Mouse (Mus musculus): ENCODE measurements around the gene Cdc5l.
"Not testable (repeated sequence)": the region's sequence is repeated elsewhere in the genome, so short reads cannot be mapped to it uniquely, and the experiment has no call there.

Cdc5l gene

DNA sequence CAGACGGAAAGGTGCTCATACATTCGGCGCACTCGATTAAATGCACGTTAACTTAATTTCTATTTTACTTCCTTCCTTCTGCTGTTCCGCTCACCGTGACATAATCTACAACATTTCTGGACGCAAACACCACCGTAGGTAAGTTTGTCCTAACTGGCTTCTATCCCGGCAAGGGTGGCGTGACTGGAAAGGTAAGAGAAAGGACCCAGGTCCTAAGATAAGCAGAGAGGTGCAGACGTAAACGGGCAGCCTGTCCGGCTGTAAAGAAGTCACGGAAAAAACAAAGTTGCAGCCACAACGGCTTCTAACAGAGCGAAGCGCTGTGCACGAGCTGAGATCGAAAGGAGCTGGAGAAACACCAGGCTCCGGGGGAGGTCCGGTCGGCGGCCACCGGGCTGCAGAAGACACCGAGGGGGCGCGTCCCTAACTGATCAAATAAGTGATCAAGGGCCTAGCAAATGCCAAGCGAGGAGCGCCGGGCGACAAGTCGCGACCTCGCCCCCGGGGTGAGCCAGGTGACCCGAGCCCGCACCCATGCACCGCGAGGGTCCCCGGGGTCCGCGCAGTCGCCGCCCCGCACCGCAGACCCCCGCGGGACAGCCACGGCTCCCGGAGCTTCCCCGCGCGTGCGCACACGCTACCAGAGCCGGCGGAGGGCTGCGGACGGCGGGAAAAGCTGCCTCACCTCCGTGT is 685 bp downstream of the Cdc5l start:
- no peak for DNase-seq

DNA sequence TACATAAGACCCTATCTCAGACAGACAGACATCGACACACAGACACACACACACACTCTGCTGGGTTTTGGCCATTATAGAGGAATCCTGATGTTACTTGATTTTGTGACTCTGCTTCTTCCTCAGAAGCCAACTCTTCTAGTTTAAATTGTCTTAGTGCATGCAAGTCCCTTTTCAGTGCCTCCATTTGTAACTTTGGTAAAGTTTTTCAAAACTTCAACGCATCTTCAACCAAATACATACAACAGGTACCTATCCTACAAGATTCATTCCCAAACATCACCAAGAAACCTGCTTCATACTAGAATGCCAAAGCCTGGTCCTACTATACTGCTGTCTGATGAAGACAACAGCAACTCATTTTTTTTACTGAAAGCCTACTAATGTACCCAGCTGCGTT is 1.5 kb downstream of the Cdc5l start:
- DNase-seq, result no peak

- DNase-seq, result no peak
Observed at GRCm38 (mm10) chr17:45417387-45417786, 16.1 kb downstream of the Cdc5l start.

- not testable (repeated sequence) for DNase-seq
Observed at GRCm38 (mm10) chr17:45411617-45412016, 21.9 kb downstream of the Cdc5l start.

DNA sequence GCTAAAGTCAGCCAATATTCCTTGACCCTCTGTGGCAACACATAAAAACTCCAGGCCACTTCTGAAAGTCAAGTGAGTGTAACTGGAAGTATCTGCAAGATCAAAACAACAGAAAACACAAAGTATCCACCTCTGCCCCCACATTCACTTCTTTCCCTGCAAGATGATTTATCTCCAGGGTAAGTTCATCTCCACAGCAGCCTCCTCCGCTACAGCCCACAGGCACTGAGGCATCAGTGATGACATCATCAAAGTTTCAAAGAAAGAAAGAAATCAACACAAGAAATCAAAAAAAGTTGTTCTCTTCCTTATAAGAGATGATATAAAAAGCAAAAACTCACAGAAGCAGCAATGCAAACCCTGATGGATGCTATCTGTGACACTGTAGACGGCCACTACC is 24.8 kb downstream of the Cdc5l start:
- no peak for DNase-seq

GRCm38 (mm10) chr17:45406281-45406680 is 27.3 kb downstream of the Cdc5l start:
- no peak for DNase-seq

- peak in 1 of 2 experiments; percentile 38 for DNase-seq
Observed at GRCm38 (mm10) chr17:45403207-45403606, 30.3 kb downstream of the Cdc5l start.

GRCm38 (mm10) chr17:45402601-45403000 is 30.9 kb downstream of the Cdc5l start:
- DNase-seq, result no peak

DNA sequence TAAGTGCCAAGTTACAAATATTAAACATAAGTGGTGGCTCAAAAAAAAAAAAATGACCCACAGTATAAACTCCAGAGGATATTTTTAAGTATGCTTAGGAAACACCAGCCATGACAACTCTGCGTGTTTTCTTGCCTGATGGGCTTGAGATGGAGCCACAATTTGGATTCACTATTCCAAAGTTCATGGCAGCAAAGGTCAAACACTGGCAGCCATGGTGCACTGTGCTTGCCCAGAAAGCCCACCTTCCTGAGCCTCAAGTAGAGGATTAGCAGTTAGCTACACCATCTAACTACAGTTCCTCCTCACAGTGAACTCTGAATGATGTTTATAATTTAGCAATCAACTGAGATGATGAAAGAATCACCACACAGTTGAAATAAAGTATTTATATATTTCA is 31.4 kb downstream of the Cdc5l start:
- no peak for DNase-seq

DNA sequence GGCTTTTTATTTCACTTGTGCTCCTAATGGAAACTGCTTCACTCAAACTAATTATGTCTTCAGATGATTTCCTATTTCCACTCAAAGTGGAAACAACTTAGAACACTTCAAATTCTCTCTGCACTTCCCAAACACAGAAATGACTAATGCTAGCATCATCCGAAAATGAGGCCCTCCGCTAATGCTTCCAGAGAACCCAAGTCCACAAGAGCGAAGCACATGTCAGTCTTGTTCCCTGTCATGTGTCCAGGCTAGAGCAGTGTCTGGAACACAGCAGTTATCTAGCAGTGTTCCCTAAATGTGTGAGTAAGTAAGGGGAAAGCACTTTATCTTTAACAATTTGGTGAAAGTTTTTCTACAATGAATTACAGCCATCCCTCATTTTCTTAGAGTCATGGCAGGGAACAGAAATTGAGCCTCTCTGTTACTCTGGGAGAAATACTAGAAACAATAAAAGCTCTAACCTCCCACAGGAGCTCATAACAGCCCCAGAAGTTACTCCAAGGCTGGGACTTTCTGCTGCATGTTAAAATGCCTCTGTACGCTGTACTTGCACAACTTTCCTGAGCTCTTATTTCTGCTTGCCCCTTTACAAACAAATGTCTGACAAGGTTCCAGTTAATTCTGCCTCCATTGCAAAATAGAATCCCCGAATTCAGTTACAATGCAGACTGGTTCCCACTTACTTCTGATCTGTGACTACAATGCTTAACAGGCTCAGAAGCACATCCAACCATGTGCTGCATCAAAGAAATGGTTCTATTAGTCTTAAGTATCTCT is 32.2 kb downstream of the Cdc5l start:
- no peak for DNase-seq

- DNase-seq, result no peak
Observed at GRCm38 (mm10) chr17:45398021-45398420, 35.5 kb downstream of the Cdc5l start.

DNA sequence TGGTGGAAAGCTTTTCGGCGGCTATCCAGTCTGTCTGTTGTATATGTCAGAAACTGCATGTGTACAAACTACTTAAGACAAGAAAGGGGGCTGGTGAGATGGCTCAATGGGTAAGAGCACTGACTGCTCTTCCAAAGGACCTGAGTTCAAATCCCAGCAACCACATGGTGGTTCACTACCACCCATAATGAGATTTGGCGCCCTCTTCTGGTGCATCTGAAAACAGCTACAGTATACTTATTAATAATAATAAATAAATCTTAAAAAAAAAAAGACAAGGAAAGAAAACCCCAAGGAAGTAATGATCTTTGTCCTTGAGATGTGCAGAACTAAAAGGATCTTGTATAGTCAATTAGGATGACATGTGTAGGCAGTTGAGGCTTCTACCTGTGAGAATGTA is 36.0 kb downstream of the Cdc5l start:
- no peak for DNase-seq

- no peak for DNase-seq
Observed at GRCm38 (mm10) chr17:45394612-45395011, 38.9 kb downstream of the Cdc5l start.

- DNase-seq, result no peak
Observed at GRCm38 (mm10) chr17:45393765-45394164, 39.8 kb downstream of the Cdc5l start.

DNA sequence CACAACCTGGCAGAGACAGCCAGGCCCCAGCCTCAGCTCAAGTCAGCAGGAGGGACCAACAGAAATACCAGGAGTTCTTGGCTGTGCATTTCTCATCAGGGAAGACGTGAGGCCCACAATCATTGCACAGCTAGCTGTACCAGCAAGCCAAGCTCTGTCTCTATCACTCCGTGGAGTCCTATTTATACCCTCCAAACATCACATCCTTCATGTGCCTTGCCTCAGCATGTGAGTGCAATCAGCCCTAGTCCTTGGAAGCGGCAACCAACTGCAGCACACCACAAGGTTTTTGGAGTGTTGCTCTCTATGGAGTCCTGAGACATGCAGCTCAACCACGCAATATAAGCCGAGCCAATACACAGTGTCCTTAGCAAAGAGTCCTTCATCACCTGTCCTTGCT is 43.6 kb downstream of the Cdc5l start:
- DNase-seq, result no peak

DNA sequence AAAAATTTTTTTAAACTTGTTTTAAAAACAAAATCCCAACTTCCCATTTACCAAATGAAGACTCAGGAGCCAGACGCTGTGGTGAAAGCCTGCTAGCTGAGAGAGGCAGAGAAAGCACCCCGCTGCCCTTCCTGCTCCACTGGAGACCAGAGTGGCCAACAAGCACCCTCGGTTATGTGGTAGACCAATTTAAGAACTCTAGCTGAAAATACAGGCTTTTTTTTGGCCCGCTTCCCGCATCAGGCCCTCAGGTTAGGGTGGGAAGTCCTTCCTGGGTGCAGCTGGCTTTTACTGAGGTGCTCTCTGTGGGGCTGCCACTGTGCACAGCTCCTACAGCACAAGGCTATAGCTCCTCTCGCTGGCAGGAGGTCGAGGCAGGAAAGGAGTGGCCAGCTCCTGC is 46.6 kb downstream of the Cdc5l start:
- no peak for DNase-seq

DNA sequence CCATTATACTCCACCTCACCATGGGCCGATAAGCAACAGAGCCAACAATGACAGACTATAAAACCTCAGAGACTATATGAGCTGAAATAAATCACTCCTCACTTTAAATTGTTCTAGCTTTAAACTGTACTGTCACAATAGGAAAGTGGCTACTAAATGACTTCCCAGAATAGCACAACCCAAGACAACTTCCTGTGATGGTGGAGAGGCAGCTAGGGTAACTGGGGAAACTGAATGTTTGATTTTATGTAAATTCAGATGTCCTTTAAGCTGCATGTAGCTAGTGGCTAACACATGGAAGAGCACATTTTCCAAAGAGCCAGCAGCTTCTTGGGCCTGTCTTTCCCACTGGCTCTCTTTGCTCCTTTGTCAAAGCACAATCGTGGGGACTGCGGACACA is 50.2 kb downstream of the Cdc5l start:
- DNase-seq, result no peak

DNA sequence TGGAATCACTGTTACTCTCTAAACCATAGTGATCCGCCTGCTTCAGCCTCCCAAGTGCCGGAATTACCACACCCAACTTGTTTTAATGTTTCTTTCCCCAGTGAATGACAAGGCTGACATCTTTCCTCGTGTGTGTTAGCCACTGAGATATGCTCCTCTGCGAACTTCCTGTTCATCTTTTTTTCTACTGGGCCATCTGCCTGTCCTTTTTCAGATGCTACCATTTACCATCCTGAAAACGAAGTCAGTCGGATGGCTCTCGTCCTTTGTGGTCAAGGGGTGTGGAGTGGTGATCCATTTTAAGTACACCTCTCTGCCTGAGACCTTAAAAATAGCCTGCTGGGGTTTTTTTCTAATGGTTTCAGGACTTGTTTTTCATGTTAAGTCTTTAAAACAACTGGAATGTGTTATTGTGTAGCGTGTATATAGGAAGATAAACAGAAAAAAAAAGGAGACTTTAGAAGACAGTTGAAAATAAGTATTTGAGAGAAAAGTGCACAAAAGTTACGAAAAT is 54.2 kb downstream of the Cdc5l start:
- no peak for DNase-seq

GRCm38 (mm10) chr17:45377323-45377722 is 56.2 kb downstream of the Cdc5l start:
- no peak for DNase-seq

- DNase-seq, result peak; percentile 31 to 41
Observed at GRCm38 (mm10) chr17:45373987-45374608, 59.4 kb downstream of the Cdc5l start.

- no peak for DNase-seq
Observed at GRCm38 (mm10) chr17:45371042-45371441, 62.5 kb downstream of the Cdc5l start.

- no peak for DNase-seq
Observed at GRCm38 (mm10) chr17:45370535-45370934, 63.0 kb downstream of the Cdc5l start.

GRCm38 (mm10) chr17:45364871-45365270 is 68.7 kb downstream of the Cdc5l start:
- DNase-seq, result no peak

DNA sequence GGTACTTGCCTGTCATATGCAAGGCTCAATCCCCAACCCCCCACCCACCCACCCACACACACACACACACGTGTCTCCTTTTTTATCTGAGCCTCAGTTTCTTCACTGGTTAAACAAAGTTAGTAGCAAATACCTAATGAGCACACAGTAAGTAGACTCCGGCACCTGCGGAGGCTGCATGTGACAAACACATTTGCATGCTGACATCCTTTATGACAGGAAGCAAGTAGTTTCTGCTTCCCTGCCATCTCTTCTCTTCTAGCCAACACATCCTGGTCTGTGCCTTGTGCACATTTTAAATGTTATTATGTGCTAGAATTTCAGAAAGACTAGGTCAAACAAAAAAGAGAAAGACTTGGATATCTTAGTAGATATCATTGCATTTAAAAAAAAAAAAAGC is 72.6 kb downstream of the Cdc5l start:
- no peak for DNase-seq
